Mouse (Mus musculus): Measurements from ENCODE around the gene Cers6.

Gene Cers6

DNA sequence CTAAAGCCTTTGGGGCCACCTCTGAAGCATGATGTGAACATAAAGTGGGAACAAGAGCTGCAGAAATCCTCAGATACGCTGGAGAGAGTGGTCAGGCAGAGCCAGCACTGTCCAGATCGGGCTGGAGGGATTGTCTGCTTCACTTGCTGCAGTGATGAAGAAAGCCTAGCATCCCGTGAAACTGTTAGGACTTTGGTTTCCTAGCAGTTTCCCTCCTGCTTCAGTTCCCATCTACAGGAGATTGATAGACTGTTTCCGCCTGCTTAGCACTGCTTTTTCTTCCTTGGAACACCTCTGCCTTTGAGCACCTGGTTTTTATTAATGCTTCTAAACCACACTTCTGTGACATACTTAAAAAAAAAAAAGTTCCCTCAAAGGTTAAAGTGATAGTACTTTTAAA lies 160.3 kb downstream of the Cers6 start:
- no peak for DNase-seq

DNA sequence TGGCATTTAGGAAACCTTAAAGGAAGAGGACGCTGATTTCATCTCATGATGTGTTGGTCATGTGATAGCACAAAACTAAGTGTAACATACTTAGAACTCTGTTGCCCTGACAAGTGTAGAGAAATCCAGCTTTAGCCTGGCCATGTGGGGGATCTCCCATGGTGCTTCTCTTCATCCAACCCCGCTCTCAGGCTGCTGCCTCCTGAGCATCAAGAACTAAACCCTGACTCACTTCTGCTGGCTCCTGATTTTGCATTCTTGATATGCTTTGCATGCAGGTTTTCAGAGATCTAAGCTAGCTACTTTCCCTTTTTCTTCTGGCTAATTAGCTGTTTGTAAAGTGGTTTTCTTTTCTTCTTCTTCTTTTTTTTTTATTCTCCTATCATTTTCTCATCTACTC lies 163.6 kb downstream of the Cers6 start:
- DNase-seq: no peak

DNA sequence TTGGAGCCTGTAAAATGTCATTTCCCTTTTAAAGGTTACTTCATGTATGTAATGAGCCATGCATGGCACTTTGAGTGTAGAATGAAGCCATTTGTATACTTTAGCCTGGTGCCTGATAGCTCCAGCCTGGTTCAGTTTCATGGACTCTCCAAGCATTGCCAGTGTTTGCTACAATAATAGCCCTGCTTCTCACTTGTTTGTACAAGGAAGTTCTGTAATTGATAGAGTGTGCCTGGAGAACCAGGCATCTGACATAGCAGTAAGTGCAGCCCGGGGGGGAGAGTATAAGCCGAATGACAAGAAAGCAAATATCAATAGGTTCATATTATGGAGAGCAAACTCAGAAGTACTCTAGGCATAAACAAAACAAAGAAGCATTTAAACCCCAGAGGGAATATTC lies 171.3 kb downstream of the Cers6 start:
- DNase-seq: no peak

DNA sequence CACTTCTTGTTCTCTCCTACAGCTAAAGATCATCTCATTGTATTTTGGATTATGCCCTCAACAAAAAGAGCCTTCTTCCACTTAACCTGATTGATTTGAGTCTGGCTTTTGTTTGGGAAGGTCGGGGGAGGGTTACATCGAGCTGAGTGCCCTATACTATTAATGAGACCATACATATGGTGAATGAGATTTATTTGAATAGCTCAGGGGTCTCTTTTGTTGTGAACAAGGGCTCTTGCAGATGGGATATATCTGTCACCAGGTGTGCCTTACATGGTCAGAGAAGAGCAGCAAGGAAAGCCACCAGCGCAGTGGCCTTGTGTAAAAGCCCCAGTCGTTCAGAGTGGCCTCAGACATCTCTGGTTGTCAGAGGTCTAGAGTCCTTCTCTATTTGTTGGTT lies 174.2 kb downstream of the Cers6 start:
- no peak for DNase-seq

DNA sequence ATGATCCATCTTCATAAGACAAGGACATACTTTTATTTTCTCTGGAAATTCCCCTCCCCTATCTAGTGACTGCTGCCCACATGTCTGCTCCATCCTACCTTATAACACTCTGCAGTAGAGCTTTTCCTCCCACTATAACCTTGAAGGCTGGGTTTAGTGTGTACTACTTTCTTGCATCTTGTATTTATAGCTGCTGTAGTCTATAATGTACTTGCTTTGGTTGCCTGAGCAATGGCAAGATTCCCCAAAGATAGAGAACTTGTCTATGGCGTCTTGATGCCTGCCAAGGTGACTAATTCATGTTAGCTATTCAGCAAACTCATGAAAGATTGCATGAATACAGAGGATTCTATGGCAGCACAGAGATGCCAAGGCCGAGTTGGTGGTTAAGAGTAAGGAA lies 176.1 kb downstream of the Cers6 start:
- DNase-seq: no peak

DNA sequence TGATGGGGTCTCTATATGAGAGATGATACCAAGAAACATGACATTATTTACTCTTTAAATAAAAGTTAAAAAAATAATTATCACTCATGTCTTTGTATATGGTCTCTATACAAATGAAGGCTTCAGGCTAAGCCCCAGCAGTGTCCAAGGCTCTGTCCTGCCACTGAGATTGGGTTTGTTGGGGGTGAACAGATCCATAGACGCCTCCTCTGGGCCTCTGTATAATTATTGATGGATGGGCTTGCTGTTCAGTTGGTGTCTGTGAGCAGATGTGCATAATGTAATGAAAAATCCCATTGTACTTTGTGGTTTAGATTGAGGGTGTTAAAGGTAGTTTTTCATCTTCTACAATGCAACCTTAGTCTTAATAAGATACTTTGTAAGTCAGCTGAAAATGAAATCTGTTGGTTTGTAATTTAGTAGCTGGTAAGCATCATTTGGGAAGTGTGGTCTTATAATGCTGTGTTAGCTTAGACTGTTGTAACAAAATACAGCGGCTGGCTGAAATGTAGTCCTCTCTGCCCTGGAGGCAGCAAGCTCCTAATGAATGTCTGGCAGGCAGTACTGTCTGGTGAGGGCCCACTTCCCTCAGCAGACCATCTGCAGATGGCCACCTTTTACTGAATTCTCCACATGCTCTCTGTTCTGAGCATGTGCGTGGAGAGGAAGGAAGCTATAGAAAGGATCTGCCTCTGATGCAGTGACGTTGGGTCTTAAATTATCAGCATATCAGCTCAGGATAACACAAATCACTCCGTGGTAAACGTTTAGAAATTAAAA lies 181.3 kb downstream of the Cers6 start:
- no peak for DNase-seq

DNA sequence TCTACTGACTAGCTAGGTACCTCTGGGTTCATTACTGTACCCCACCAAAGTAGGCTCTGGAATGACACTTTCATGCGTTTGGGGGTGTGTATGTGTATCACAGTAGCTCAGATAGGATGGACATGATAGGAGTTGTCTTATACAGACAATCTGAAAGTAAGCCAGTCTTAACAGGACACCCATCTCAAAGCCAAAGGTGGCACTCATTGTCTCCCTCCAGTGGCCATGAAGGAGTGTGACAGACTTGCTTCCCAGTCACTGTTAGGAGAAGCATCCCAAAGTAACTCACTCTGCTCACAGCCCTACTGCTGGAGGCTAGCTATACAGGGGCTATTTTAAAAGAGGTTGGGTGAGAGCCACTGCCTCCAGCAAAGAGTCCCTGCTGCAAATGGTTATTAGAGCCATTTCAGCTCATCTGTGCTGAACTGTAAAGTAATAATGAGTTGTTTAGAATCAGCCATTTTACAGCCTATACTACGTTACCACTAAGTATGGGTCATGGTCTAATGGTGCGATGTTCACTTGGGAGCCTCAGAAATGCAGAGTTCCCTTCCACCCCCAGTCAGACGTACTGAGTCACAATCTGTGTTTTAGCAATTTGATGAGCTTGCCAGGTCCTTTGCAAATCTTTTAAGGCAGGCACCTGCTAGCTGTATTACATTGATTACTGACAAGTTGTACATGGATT lies 182.3 kb downstream of the Cers6 start:
- no peak for DNase-seq

DNA sequence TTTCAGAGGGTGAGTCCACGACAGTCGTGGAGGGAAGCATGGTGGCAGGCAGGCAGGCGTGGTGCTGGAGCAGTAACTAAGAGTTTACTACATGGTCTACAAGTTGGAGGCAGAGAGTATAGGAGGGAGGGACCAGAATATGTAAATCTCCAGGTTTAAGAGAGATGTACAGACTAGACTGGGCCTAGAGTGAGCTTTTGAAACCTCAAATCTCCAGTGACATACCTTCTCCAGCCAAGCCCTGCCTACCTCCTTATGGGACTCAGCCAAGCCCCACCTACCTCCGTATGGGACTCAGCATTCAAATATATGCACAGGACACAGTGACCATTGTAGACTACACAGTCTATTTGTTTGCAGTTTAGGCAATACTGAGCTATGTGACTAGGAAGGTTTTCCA lies 184.7 kb downstream of the Cers6 start:
- DNase-seq: no peak

DNA sequence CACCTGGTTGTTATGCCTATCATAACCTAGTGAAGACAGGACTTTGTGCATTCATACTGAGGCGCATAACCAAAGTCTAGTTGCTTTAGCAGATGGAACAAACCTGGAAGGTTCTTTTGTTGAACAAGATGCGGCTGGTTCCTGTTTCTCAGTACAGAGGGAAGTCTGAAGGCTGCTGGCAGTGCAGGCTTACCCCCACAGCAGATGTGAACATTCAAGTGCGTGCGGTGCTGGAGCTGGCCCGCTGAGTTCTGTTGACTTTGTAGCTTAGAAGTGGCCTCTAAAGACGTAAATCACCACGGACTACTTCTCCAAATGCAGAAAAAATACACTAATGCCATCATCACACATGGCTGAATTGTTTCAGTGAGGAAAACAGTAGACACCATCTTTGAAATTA lies 186.1 kb downstream of the Cers6 start:
- no peak for DNase-seq

DNA sequence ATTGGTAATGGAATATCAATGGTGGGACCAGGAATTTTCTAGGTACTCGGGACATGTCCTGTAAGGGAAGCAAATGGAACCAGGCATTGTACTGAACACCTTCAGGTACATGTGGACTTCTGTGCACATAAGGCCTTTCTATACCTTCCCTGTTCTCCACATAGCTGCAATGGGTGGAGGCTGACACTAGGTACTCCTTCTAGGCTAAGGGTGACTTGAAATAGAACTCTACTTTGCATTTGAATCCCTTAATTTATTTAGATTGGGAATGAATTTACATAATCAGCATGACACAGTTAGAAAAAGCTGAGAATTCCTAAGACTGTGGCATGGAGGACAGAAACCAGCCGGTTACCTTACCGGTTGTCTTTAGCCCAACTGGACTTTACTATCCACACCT lies 186.6 kb downstream of the Cers6 start:
- no peak for DNase-seq

DNA sequence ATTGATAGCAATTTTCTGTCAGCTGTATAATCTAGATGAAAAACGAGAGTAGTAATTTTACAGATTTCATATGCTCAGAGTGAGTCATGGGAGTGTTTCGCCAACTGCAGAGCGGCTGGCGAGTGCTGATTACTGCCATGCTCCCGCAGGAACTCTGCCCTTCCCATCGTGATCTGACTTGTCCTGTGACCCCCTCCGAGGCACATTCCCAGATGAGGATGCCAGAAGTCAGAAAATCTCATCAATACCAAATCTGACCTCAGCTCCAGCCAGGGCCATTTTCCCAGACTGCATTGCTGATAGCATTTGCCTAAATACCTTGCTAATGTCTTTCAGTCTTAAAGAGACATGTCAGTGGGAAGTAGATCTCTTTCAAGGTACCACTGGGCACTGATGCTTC lies 187.9 kb downstream of the Cers6 start:
- no peak for DNase-seq

DNA sequence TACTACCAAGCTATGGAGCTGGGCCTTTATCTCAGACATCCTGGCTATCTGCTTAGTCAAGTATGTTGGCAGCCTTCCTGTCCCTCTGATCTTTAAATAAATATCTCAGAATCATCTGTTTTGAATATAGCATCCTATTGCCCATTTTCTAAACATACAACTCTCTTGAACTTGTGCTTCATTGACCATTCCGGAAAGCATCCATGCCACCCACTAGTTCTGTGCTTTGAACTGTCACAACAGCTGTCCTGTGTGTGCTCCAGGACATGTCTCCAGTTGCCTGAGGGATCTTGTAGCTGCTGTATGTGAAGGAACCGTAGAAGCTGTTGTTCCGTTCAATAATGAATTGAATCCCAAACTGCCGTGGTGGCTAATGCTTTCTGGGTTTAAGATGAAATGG lies 188.9 kb downstream of the Cers6 start:
- no peak for DNase-seq

DNA sequence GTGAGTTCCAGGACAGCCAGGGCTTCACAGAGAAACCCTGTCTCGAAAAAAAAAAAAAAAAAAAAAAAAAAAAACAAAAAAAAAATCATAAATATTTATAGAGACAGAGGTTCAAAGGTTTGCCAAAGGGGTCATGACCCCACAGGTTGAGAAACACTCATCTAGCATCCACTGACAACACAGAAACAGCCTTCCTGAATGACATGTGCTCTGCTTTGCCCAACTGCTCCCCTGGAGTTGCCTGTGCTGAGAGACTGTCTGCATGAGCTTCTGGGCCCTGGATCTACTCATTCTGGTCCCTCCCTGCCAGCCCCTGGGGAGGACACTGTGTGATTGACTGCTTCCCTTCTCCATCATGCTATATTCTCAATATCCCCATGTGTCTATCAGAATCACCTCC lies 190.4 kb downstream of the Cers6 start:
- no peak for DNase-seq

DNA sequence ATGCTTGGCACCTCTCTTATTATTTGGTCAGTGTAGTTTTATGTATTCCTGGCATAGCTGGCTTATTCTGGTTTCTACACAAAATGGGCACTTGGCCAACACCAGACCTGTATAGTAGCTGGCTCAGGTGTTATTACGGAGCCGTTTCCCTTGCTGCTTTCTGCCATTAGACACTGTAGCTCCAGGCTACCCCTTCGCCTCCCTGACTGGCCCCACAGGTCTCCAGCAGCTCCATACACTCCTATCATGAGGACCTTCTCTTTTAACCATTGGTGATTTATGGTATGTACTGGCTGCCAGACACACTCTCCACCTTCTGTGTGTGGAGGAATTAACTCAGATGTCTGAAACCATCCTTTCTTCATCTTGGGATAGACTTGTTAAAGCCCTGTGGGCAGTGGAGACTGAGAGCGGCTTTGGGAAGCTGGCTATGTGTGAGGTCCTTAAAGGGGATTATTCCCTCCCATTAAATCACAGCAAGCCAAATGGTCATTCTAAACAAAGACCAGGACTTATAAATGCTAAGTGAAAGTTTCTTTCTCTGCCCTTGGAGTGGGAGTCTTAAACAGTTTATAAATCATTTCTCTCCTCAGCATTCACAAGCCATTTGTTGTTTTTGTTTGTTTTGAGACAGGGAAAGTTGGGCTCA lies 192.1 kb downstream of the Cers6 start:
- DNase-seq: no peak

DNA sequence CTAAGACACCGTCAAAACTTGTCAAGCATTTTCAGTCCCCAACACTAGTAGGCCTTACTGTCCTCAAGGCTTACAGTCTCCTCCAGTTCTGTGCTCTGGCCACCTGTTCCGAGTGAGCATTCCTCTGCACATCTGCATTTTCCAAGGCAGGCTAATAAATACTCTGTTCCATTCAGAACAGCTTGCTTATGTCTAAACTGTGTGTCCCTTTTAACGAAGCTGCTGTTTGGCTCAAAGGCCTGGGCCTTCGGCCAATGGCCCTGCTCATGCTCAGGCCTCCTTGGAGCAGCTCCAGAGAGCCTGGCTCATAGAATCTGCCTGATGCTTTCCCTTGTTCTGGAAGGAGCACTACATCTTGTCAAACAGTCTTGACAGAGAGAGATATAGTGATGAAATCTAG lies 193.0 kb downstream of the Cers6 start:
- peak; percentile 46 for DNase-seq

DNA sequence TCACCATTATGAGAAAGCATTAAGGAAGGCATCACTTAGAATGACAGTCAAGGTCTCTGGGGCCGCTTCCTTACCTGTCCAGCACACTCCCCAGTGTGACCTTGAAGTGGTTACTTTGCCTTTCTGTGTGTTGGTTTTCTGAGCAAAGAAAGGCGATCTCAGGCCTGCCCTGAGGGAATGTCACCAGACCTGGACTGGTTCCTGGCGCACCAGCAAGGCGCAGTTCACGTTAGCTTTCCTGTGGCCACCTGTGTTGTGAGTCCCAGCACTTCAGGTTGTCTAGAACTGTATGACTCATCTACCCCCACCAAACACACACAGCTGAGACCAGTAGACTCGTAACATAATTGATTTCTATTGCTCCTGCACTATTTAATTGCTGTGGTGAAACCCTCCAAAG lies 193.9 kb downstream of the Cers6 start:
- DNase-seq: no peak

DNA sequence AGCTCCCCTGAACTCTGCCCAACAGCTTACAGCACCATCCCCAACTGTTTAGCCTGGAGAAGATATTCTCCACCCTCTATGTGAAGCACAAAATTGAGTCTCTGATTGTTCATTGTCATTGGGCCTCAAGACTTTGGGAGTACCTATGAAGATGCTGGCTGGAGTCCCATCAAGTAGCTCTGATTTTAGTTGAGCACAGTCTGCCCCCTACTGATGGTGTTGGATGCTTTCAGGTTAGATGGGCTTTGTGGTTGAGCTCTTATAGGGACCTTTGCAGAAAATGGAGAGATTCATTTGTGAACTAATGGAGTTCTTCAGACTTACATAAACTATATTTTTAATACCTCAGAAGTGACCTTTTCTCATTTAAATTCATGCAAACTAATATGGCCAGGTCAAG lies 200.1 kb downstream of the Cers6 start:
- no peak for DNase-seq

DNA sequence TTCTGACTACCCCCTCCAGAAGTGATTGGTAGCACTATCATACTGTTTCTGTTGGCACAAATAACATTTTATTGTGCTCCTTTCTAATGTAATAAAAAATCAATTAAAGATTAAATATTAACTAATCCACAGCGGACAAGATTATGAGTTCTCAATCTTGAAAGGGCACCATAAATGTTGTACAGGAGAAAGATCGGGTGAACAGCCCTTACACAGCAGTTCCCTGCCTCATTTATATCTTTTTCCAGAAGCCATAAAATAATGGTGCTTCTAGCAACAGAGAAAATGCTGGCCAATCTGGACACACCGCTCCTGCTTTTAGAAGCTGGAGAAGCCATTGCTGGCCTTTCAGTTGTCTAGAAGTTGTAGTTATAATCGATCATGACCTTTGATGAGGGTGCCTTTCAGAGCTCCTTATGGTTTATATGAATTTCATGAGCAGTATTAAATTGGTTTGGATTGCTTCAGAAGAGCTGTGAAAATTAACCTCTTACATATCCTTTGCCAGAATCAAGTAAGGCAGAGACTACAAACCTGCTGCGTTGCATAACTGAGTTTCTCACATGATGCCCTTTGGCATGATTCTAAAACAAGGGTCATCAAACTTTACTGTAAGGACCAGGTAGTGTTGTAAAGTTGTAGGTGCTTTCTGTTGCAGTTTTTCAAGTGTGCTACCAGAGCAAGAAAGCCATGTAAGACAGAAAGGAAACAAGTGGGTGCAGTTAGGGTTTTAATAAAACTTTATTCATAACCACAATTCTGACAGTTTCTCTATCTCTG lies 200.9 kb downstream of the Cers6 start:
- DNase-seq: no peak

DNA sequence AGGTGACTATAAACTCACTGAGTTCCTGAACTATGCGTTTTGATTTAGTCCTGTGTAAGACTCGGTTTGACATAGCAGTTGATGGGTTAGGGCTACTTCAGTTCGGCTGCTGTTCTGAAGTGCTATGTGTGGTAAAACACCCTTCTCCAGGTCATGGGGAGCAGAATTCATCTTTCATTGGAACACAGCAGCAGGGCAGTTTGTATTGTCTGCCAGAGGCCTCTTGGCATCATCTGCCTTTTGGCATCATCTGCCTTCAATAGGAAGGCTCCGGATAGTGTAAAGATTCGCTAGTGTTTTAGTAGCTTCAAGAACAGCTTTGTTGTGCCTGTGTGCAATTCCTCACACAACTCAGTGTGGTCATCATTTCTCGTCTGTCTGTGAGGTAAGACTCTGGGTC lies 203.5 kb downstream of the Cers6 start:
- DNase-seq: no peak

DNA sequence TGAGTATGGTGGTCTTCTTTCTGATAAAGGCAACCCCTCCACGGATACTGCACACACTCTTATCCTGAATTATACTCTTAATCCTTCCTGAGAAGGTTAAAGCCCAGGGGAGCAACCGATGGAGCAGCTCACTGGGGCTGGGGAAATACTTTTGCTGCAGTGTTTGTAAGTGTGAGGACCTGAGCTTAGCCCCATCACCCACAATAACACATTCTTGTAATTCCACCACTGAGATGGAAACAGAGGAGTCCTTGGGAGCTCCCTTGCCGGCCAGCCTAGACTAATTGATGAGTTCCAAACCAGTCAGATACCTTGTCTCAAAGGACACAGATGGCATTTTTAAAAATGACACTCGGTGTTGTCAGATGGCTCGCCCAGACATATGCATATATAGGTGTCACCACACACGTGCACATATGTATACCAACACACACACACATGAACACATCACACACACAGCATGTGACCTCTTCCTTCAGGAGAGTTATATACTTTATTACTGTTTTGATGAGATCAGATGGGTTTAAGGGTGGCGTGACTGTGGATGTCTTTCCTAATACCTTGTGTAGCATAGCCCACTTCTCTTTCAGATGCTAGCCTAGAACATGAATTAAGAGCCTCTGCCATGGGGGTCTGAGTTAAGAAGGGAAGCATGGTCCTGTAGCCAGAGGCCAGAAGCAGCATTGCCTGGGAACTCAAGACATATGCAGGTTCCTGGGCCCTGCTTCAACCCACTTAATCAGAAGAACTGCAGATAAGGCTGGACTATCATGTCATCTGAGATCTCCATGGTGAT lies 210.4 kb downstream of the Cers6 start:
- no peak for DNase-seq

DNA sequence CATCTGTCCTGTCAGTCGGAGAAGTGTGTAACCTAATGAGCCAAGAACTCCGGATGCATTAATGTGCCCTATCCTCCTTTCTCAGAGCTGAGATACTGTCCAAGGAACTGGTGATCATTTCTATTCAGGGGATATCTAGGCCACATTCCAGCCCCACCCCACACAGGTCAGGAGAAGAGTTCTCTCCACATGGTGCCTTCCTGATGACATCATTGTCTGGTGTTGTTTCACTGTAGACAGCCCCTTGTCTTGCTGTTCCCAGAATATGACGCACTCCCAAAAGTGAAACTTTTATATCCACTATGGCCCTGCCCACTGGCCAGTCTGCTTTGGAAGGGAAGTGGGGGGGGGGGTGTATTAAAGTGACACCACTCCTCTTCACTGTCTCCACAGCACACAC lies 215.9 kb downstream of the Cers6 start:
- no peak for DNase-seq

DNA sequence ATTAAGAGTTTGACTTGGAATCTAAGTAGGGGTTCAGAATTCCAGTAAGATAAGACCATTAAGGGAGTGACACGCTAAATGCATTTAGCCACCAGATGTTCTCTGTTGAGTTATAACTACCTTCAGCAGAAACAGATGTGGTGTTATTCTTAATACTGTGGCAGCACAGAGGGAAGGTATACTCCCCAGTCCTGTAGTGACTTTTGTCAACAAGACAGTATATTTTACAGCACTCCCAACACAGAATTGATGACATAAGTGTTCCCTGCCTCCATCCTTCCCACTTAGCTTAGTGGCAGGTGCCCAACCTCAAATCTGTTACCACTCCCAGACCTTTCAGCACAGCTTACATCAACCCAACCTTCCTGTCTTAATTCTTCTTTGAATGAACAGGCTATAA lies 219.5 kb downstream of the Cers6 start:
- DNase-seq: no peak

Data from right cerebral cortex, postnatal 4 days (tissue).